Mouse (Mus musculus) urinary bladder, postnatal 25 days (tissue): ENCODE measurements around the gene Pidd1.

Experiments used
- DNase-seq: peaks from one replicate; pipeline ENCODE4 v3.0.0; 2022; ENCODE audit warnings: low spot score

The Pidd1 gene

GRCm38 (mm10) chr7:141435856-141436522 lies 7.8 kb downstream of the Pidd1 start:
- DNase-seq: no peak

DNA sequence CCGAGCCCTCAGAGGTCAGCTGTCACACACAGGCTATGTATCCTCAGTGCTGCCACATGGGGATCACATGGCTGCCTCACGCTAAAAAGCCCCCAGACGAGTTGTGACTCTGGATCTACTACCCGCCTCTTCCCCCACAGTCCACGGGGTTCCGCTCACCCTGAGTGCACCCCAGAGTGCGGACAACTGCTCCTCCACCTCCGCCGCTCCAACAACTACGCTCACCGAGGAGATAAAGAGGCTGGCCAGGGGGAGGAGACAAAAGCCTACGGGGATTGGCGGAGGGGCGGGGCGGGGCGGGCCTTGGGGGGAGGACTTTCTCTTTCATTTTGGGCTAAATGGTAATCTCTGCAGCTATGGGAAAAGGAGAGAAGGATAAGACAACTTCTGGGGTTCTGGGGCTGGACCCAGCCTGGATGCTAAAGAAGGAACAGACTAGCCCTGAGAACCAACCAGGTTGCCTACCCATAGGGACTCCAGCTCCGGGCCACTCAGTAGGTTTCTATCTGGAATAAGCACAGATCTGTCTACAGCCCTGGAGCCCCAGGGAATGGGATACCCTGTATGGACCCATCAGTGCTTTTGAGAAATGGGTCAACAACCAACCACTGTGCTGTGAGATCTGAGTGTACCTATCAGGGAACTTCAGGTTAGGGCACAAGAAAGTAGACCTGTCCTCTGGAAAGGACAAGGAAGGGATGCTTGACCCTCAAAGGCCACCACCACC lies 8.5 kb downstream of the Pidd1 start:
- no peak for DNase-seq

- no peak for DNase-seq
Measured at GRCm38 (mm10) chr7:141434464-141434863, 9.4 kb downstream of the Pidd1 start.

DNA sequence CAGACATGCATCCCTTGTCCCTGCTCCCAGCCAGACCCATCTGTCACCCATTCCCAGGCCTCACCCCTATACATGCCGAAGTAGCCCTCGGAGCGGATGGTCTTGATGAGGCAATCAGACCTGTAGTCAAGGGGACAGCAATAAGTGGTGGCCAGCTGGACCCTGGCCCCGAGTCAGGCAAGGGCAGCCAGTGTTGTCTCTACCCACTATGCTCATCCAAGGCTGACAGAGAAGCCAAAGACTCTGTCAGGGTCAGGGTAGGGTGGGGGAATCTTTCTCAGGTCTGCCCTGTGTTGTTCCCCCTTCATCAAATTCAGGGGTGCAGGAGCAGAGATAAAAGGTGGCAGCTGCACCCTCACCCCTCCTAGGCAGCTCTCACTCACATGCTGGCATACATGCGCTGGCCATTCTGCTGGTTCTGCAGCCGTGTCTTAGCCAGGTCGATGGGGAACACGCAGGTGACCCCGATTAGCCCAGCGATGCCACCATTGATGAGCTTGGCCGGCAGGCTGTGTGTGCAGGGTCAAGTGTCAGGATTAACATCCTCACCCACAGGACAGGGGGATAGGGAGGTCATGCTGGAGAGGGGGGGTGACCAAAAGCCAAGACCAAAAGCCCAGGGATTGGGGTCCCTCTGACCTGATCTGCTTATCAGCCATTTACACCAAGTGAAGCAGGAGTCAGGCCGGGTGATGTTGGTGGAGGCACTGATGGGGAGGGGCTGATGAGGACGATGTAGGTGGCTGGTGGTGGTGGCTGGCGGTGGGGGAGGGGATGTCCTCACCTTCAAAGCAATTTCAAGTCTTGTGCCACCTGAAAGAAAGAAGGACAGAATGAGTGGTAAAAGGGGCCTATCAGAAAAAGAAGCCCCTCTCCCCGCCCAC lies 10.1 kb downstream of the Pidd1 start:
- no peak for DNase-seq

GRCm38 (mm10) chr7:141432741-141433516 lies 10.9 kb downstream of the Pidd1 start:
- no peak for DNase-seq

- no peak for DNase-seq
Measured at GRCm38 (mm10) chr7:141432186-141432611, 11.6 kb downstream of the Pidd1 start.

DNA sequence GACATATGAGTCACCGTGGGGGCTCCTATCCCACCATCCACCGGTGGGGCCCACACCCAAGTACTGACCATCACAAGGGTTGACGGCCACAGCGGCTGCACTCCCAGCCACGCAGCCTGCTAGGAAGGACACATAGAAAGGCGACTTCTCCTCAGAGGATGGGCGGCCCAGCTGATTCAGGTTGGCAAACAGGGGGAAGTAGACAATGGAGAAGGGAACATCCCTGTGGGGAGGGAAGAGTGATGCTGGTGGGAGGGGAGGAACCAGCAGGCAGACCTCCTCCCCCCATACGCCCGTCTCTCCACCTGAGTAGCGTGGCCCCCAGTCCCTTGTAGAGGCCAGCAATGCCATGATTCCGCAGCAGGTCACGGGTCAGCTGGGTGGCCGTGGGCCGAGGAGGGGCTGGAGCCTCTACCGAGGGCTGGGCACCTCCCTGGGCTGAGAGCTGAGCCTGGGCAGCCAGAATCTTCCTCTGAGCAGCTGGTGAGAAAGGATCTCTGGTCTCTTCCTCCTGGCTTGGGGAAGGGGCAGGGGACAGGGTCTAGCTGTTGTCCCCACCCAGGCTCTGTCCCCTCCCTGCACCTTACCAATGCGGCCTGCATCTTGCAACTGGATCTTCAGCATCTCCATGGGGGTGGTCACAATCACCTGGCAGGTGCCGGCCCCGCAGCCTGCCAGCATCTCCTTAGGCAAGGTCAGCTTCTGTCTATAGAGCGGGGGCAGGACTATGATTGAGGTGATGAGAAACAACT lies 12.2 kb downstream of the Pidd1 start:
- no peak for DNase-seq

DNA sequence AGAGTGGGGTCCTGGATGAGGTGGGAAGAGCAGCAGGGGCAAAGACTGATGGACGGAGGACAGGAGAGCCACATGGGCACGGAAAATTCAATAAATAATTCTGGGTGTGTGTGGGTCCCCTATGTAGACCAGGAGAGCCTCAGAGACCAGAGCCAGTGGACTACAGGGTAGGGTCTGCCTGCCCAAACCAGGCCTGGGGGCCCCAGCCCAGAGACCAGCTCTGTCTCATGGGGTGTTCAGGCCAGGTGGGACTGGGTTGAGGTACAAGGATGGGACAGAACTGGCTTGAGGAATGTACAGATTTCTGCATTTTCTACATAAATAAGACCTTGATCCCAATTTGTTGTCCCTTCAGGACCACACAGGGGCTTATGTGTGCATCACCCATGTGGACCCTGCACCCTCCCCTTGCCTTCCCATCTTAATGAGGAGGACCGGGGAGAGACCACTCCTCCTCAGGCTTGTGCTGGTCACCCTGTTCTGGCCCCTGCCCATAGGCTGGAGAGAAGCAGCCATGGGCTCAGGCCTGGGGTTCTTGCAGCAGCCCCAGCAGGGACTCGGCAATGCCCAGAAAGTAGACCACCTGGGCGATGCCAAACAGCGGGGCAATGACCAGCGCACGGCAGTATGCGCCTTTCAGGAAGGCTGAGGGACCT lies 13.1 kb downstream of the Pidd1 start:
- DNase-seq: no peak

DNA sequence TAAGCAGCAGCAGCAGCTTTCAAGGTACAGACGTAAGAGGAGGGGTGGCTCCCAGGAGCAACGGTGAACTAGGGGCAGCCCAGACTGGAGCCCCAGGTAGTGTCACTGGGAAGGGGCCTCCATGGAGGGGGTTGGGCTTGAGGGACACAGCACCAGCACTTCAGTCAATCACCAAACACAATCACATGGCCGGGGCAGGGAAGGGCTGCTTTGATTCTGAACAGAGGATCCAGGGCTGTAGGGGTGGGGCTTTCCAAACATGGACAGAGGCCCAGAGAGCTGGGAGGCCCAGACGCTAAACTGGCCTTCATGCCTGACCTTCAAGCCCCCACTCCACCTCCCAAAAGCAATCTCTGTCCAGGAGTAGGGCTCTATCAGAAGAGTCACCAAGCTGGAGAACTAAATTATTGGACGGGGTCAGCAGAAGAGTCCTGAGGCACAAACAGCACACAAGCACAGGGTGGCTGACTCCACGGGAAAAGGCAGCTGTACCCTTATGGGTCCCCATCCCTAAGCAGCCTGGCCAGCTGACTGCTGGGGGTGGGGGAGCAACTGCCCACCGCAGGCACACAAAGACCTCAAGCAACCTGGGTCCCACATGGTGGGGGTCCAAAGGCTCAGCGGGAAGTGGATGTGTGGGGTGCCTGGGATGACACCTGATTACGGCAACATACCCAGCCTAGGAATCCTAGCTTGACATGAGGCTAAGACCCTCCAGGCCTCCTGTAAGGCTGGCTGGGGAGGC lies 13.8 kb downstream of the Pidd1 start:
- DNase-seq: no peak

DNA sequence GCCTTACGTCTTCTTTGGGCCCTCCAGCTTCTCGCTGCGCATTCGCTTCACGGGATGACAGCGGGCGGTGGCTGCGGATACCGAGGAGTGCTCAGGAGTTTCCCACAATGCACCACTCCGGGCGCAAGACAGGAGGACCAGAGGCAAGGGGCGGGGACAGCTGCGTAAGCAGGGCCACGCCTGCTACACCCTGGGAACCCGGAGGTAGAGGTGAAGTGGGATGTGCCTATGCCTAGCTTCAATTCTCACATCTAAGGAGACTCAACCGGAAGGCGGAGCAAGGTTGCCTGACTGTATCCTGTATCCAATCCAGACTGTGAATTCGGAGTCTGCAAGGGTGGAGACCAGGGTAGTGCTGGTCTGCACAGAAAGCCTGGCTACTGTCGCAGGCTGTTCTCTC lies 14.5 kb downstream of the Pidd1 start, which contains the start of gene Cend1:
TSS of gene Cend1 (minus strand) at position 182 of the 400 bp plus-strand sequence.
- DNase-seq: no peak

- DNase-seq: no peak
Measured at GRCm38 (mm10) chr7:141428701-141429100, 15.1 kb downstream of the Pidd1 start.

GRCm38 (mm10) chr7:141426948-141427730 lies 16.7 kb downstream of the Pidd1 start:
- no peak for DNase-seq

- no peak for DNase-seq
Measured at GRCm38 (mm10) chr7:141423811-141424210, 20.0 kb downstream of the Pidd1 start.

- no peak for DNase-seq
Measured at GRCm38 (mm10) chr7:141420030-141420702, 23.7 kb downstream of the Pidd1 start.

- no peak for DNase-seq
Measured at GRCm38 (mm10) chr7:141418970-141419369, 24.9 kb downstream of the Pidd1 start.

- no peak for DNase-seq
Measured at GRCm38 (mm10) chr7:141417731-141418681, 25.8 kb downstream of the Pidd1 start.

GRCm38 (mm10) chr7:141416144-141416841 lies 27.5 kb downstream of the Pidd1 start:
- no peak for DNase-seq
